Mouse (Mus musculus) lung, adult 2 months (tissue): ENCODE data around the gene Ttyh2. TPM values are rescaled to one million over a fixed set of nuclear protein-coding genes. Genes with fewer than 3 reads are reported as not detected.

Experiments
- DNase-seq: peaks from one replicate; pipeline ENCODE4 v3.0.0; 2022
- H3K4me1 ChIP-seq: fragments of 200-500 bp; 2 replicates; pipeline ENCODE4 v1.6.1; 2011; ENCODE audit warnings: low read length; ENCODE audit not compliant: control insufficient read depth, insufficient read depth
- H3K4me3 ChIP-seq: fragments of 200-500 bp; replicated peaks from 2 replicates; pipeline ENCODE3; 2011; ENCODE audit warnings: low read depth, mild to moderate bottlenecking, control low read depth, low read length; ENCODE audit errors: extremely low read depth
- CTCF ChIP-seq: fragments of 200-500 bp; IDR thresholded peaks from 2 replicates; pipeline ENCODE4 v1.5.1; 2011; ENCODE audit warnings: mild to moderate bottlenecking, low read length, control low read depth; ENCODE audit not compliant: insufficient read depth
- POLR2A ChIP-seq: fragments of 200-500 bp; IDR thresholded peaks from 2 replicates; pipeline ENCODE4 v1.6.1; 2011; ENCODE audit warnings: low read depth, mild to moderate bottlenecking, control low read depth, low read length, borderline replicate concordance; ENCODE audit errors: extremely low read depth
- WGBS: fragments of 180-500 bp; shearing (Covaris S2); methylation state at CpG from one replicate; pipeline ENCODE4 v1.1.7; 2018; 5-methylcytosine and 5-hydroxymethylcytosine counted together
- polyA plus RNA-seq: library from polyadenylated mRNA; depleted of rRNA; stranded (reverse); fragments of >200 nt; gene quantifications from 2 replicates; pipeline ENCODE4 v1.2.3, GENCODE M21; 2012

Gene Ttyh2
- polyA plus RNA-seq, 1 experiment: 20.8 TPM

GRCm38 (mm10) chr11:114684627-114685373 is 9.6 kb downstream of the Ttyh2 start:
- 69% methylated on average over 14 of the region's 14 CpGs for WGBS
- no peak overlapping the region for H3K4me3 ChIP-seq
- DNase-seq: no peak
- no peak for TF ChIP-seq CTCF
- no peak for TF ChIP-seq POLR2A
- H3K4me1 ChIP-seq: peaks cover under 1% of the 10 kb centered on the region; the same call in 1 of the 2 replicates

GRCm38 (mm10) chr11:114685526-114686040 is 10.4 kb downstream of the Ttyh2 start:
- TF ChIP-seq POLR2A (no peak), CTCF (no peak)
- Histone ChIP-seq H3K4me1 (no peaks in the 10 kb centered on the region), H3K4me3 (no peak overlapping the region)
- DNase-seq: no peak
- 81% methylated on average over 9 of the region's 9 CpGs for WGBS

GRCm38 (mm10) chr11:114686221-114686959 is 11.2 kb downstream of the Ttyh2 start:
- 93% methylated on average over 16 of the region's 16 CpGs for WGBS
- Histone ChIP-seq H3K4me3 (no peak overlapping the region), H3K4me1 (no peaks in the 10 kb centered on the region)
- no peak for TF ChIP-seq POLR2A
- TF ChIP-seq CTCF: no peak
- no peak for DNase-seq

GRCm38 (mm10) chr11:114687574-114688188 is 12.4 kb downstream of the Ttyh2 start:
- no peak for TF ChIP-seq CTCF
- no peak for TF ChIP-seq POLR2A
- WGBS: 50% methylated on average over 10 of the region's 10 CpGs
- H3K4me3 ChIP-seq: no peak overlapping the region
- H3K4me1 ChIP-seq: no peaks in the 10 kb centered on the region
- DNase-seq: no peak

GRCm38 (mm10) chr11:114688729-114689128 is 13.5 kb downstream of the Ttyh2 start:
- 87% methylated on average over 3 of the region's 3 CpGs for WGBS
- no peak for DNase-seq
- Histone ChIP-seq H3K4me3 (no peak overlapping the region), H3K4me1 (no peaks in the 10 kb centered on the region)
- no peak for TF ChIP-seq CTCF
- TF ChIP-seq POLR2A: no peak

- no peak overlapping the region for H3K4me3 ChIP-seq
Measured at GRCm38 (mm10) chr11:114690192-114690591, 15.0 kb downstream of the Ttyh2 start.

GRCm38 (mm10) chr11:114691454-114692182 is 16.4 kb downstream of the Ttyh2 start:
- H3K4me1 ChIP-seq: no peaks in the 10 kb centered on the region
- TF ChIP-seq POLR2A (no peak), CTCF (no peak)
- H3K4me3 ChIP-seq: no peak overlapping the region
- DNase-seq: no peak
- WGBS: 64% methylated on average over 6 of the region's 6 CpGs

More at GRCm38 (mm10) chr11:114690192-114690591, 15.0 kb downstream of the Ttyh2 start:
- no peaks in the 10 kb centered on the region for H3K4me1 ChIP-seq
- WGBS: 90% methylated on average over 15 of the region's 15 CpGs
- no peak for DNase-seq
- TF ChIP-seq POLR2A: no peak
- TF ChIP-seq CTCF: no peak

GRCm38 (mm10) chr11:114692601-114693000 is 17.4 kb downstream of the Ttyh2 start:
- 69% methylated on average over 7 of the region's 7 CpGs for WGBS
- Histone ChIP-seq H3K4me3 (no peak overlapping the region), H3K4me1 (no peaks in the 10 kb centered on the region)
- TF ChIP-seq CTCF (no peak), POLR2A (no peak)
- no peak for DNase-seq

GRCm38 (mm10) chr11:114693456-114693855 is 18.2 kb downstream of the Ttyh2 start:
- Histone ChIP-seq H3K4me3 (no peak overlapping the region), H3K4me1 (no peaks in the 10 kb centered on the region)
- WGBS: 88% methylated on average over 6 of the region's 6 CpGs
- TF ChIP-seq POLR2A (no peak), CTCF (no peak)
- DNase-seq: no peak
